Mouse (Mus musculus) gastrocnemius, postnatal 10 days (tissue): ENCODE results near the gene Adm. TPM values are rescaled to one million over a fixed set of nuclear protein-coding genes. Genes with fewer than 3 reads are reported as not detected.
"Not testable (repeated sequence)": the region's sequence is repeated elsewhere in the genome, so short reads cannot be mapped to it uniquely, and the experiment has no call there.

Source experiments
- DNase-seq: peaks from one replicate; pipeline ENCODE4 v3.0.0; 2021; ENCODE audit warnings: mixed read lengths
- total RNA-seq, 2 experiments: library from RNA; stranded (reverse); gene quantifications; 2 replicates each; pipeline ENCODE4 v1.2.3; 2021

The Adm gene
- total RNA-seq, 2 experiments from 2014 or later, result 6.3 to 9.9 TPM

GRCm38 (mm10) chr7:110628611-110629354, 1.3 kb downstream of the Adm start:
- peak; percentile 45 for DNase-seq

GRCm38 (mm10) chr7:110629892-110630666, 2.6 kb downstream of the Adm start:
- DNase-seq, result peak; percentile 91

- DNase-seq, result no peak
Observed at GRCm38 (mm10) chr7:110631136-110631888, 3.9 kb downstream of the Adm start.

DNA sequence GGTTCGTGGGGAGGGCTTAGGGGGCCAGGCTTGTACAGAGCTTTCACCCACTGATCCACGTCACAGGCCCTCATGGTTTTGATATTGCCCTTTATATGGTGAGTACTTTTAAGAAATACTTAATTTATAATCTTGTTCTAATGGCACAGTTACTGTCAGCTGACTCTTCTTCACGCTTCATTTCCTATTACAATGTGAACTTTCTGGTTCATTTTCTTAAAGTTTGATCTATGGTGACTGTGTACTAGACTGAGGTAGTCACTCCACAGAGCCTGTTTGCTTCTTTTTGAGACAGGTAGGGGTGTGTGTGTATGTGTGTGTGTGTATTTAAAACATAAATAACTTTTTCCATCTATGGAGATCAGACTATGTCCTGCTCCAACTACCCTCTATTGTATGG, 8.5 kb downstream of the Adm start:
- no peak for DNase-seq

GRCm38 (mm10) chr7:110636559-110636958, 9.1 kb downstream of the Adm start:
- no peak for DNase-seq

GRCm38 (mm10) chr7:110638305-110639110, 11.0 kb downstream of the Adm start:
- DNase-seq, result no peak

- DNase-seq, result no peak
Observed at GRCm38 (mm10) chr7:110639291-110639915, 11.9 kb downstream of the Adm start.

- not testable (repeated sequence) for DNase-seq
Observed at GRCm38 (mm10) chr7:110639958-110640357, 12.5 kb downstream of the Adm start.

- DNase-seq, result peak; percentile 51
Observed at GRCm38 (mm10) chr7:110645311-110645710, 17.9 kb downstream of the Adm start.

DNA sequence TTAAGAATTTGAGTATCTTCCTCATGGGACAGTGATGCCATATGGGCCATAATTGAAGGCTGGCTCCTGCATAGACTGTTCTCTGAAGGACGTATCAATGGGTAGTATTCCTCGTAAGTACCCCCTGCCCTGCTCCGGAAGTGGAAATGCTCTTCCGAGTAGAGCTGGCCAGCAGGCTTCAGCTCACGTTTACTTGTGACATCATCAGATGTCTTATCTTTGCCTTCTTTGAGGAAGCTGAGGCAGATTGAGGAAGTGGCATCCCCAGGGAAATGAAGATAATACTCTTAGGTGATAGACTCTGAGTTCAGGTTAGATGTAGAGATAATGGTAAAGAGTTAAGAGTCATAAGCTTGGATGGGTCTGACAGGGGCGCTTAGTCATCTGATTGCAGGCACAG, 18.4 kb downstream of the Adm start:
- DNase-seq, result no peak

GRCm38 (mm10) chr7:110646611-110647407, 19.3 kb downstream of the Adm start:
- no peak for DNase-seq

DNA sequence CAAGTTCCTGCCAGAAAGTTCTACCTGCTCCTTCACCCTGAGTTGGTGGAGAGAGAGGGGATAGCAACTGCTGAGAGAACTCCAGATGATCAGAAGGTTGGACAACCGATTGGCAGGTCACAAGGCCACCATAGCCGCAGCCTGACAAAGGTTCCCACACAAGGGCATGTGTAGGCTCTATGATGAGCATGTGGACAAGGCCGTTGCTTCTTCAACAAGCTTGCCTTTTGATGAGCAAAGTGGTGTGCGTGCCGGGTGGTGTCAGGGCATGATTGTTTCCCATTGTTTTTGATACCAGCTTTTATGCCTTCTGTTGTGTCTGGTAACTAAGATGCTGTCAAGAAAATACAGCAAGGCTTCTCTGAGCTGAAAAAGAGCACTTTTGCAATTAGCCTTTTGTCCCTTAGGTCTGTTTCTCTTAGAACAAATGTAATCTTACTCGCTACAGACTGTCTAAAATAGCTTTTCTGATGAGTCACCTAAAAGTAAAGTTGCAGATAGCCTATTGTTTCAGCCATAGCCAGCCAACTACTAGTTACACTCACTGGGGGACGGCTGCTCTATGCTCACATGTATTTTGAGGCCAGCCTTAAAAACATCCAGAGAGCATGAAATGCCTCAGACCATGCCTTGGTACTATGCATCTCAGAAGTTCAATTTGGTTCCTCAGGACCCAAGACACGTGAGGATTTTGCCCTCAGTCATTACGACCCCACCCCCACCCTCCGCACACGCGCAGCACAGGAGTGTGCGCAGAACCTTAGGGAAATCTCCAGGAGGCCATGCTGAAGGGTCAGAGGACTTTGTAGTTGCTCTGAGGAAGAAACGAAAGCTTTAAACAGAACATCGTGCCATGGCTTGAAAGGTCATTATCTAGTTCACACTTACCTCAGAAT, 20.3 kb downstream of the Adm start:
- DNase-seq, result no peak

DNA sequence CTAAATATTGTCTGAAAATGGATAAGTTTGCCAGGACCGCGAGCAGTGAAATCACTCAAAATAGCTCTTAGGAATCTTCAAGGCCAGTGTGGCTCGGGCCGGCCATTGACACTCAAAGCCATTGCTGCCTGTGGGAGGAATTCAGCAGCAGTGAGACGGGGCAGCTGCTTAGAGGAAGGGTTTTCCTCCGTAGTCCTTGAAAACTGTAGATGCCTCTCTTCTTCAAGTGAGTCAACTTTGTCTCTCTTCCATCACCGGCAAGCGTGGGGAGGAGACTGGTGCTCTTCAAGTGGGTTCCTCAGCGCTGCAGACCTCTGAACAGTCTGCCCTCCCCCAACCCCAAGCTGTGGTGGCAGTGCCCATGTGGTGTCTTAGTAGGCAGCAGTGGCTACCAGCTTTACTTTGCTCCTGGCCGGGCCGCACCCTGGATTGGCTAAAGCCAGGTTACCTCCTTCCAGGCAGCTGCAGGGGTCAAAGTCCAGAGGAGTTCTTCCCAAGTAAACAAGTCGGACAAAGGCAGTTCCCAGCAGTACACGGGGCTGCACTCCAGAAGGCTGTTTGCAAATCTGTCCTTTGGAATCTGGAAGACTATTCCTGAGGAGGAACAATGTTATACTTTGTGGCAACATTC, 21.1 kb downstream of the Adm start:
- no peak for DNase-seq

- DNase-seq, result no peak
Observed at GRCm38 (mm10) chr7:110649133-110649987, 21.9 kb downstream of the Adm start.

DNA sequence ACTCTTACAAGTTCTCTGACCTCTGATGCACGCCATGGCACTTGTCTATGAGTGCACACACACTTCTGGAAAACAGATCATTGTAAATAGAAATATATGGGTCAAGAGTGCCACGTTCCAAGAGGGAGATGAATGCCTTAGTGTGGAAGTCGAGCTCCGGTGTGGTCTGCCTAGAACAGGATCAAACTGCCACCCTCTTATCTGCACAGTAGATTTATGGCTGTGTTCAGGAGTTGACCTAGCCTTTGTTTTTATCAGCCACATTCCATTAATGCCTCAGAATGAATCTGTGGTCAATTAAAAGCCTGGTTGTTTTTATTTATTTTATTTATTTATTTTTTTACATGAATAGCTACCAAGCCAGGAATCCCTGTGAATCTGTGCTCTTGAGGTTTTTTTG, 23.0 kb downstream of the Adm start:
- no peak for DNase-seq

DNA sequence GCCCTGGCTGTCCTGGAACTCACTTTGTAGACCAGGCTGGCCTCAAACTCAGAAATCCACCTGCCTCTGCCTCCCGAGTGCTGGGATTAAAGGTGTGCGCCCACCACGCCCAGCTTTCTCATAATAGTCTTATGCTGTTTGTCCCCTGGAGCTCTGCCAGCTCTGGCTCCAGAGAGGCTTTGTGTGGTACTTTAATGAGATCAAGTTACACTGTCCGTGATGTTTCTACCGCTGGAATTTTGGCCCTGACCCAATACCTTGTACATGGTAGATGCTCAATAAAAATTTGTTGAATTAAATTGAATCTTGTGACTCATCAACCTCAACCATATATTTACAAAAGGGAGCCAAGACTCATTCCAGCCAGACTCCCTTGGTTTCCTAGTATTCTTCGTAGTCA, 23.6 kb downstream of the Adm start:
- DNase-seq, result no peak

DNA sequence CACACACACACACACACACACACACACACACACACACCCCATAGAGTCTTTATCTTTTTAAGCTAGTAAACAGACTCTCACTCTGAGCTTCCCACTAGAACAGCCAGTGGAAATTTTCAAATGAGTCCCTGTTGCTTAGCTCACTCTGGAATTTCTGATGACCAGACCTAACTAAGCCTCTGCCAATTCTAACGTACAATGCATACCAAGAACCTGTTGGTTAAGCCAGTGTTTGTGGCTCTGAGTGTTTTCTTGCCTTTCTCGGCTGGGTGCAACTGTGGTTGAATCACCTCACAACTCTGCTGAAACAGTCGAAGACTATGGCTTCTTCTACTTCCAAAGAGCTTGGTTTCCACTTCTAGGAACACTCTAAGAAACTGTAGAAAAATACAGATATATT, 27.8 kb downstream of the Adm start:
- DNase-seq, result no peak

- no peak for DNase-seq
Observed at GRCm38 (mm10) chr7:110655966-110656365, 28.5 kb downstream of the Adm start.
